ENCODE assay signal across 1 mouse cellular context in genomic region chr7:45971831-45972723, GRCm38 (mm10).
TF ChIP-seq lines count a peak whose summit lies in the region.

No protein-coding gene starts in this region.

TF ChIP-seq in CH12.LX, 34 proteins besides CTCF, POLR2A, EP300 and RAD21 (continued from another document):
- TF ChIP-seq NELFE (IDR thresholded peaks at IDR 0.05; ENCODE audit: low read depth, low read length), result peak; percentile 46; the same call in 1 of the 2 replicates
- TF ChIP-seq RCOR1 (conservative IDR thresholded peaks at IDR 0.05; ENCODE audit: low read depth, low read length), result no peak
- no peak for TF ChIP-seq ZC3H11A (IDR thresholded peaks at IDR 0.05; ENCODE audit: low read depth, low read length)
- TF ChIP-seq MEF2A (IDR thresholded peaks at IDR 0.05; ENCODE audit: borderline replicate concordance, low read depth, low read length), result peak; percentile 86
- TF ChIP-seq USF1 (IDR thresholded peaks at IDR 0.05; ENCODE audit: low read depth, low read length), result no peak
- no peak for TF ChIP-seq JUND (conservative IDR thresholded peaks at IDR 0.05; ENCODE audit: low read depth, low read length)
- TF ChIP-seq MAX (IDR thresholded peaks at IDR 0.05; ENCODE audit: low read length), result peak; percentile 87
- no peak for TF ChIP-seq SMC3 (IDR thresholded peaks at IDR 0.05; ENCODE audit: low read depth, low read length)
- peak; percentile 75 for TF ChIP-seq ELF1 (IDR thresholded peaks at IDR 0.05; ENCODE audit: low read depth, low read length)
- TF ChIP-seq ZNF384 (IDR thresholded peaks at IDR 0.05; ENCODE audit: low read depth, low read length), result no peak
- TF ChIP-seq E2F4 (IDR thresholded peaks at IDR 0.05; ENCODE audit: insufficient replicate concordance, low read depth, low read length), result no peak
- TF ChIP-seq UBTF (IDR thresholded peaks at IDR 0.05; ENCODE audit: low read depth, low read length), result no peak
- peak; percentile 34; the same call in 1 of the 2 replicates for TF ChIP-seq POLR2AphosphoS2 (IDR thresholded peaks at IDR 0.05; ENCODE audit: low read depth, low read length)
- TF ChIP-seq MAFK (IDR thresholded peaks at IDR 0.05; ENCODE audit: insufficient replicate concordance, low read length), result no peak
- TF ChIP-seq ZMIZ1 (IDR thresholded peaks at IDR 0.05; ENCODE audit: low read depth, low read length), result no peak
- no peak for TF ChIP-seq PAX5 (IDR thresholded peaks at IDR 0.05; ENCODE audit: low read length)
- TF ChIP-seq ZKSCAN1 (IDR thresholded peaks at IDR 0.05; ENCODE audit: borderline replicate concordance, low read depth, low read length), result no peak
- TF ChIP-seq USF2 (conservative IDR thresholded peaks at IDR 0.05; ENCODE audit: low read depth, low read length), result no peak
- no peak for TF ChIP-seq NRF1 (IDR thresholded peaks at IDR 0.05; ENCODE audit: low read depth, low read length)
- TF ChIP-seq HCFC1 (IDR thresholded peaks at IDR 0.05; ENCODE audit: low read depth, low read length), result peak; percentile 40; the same call in 1 of the 2 replicates
- TF ChIP-seq MXI1 (IDR thresholded peaks at IDR 0.05; ENCODE audit: low read depth, low read length), result peak; percentile 75; the same call in 1 of the 2 replicates
- TF ChIP-seq SIN3A (IDR thresholded peaks at IDR 0.05; ENCODE audit: low read length), result peak; percentile 89; the same call in 1 of the 2 replicates
